Mouse (Mus musculus) lung, postnatal 36 days (tissue): ENCODE data around the gene Klhl3.

Source experiments
- DNase-seq: peaks from one replicate; pipeline ENCODE4 v3.0.0; 2022; ENCODE audit warnings: mixed read lengths

The Klhl3 gene

GRCm38 (mm10) chr13:58124278-58124677 is 10.9 kb upstream of the Klhl3 start:
- no peak for DNase-seq

- DNase-seq: no peak
Measured at GRCm38 (mm10) chr13:58123381-58123780, 10.0 kb upstream of the Klhl3 start.

- no peak for DNase-seq
Measured at GRCm38 (mm10) chr13:58122786-58123297, 9.4 kb upstream of the Klhl3 start.

GRCm38 (mm10) chr13:58117318-58118017 is 4.1 kb upstream of the Klhl3 start:
- peak; percentile 71 for DNase-seq

GRCm38 (mm10) chr13:58116801-58117200 is 3.4 kb upstream of the Klhl3 start:
- no peak for DNase-seq

GRCm38 (mm10) chr13:58115227-58115626 is 1.8 kb upstream of the Klhl3 start:
- DNase-seq: peak; percentile 74

- peak; percentile 6 for DNase-seq
Measured at GRCm38 (mm10) chr13:58112601-58113041, 771 bp downstream of the Klhl3 start.

GRCm38 (mm10) chr13:58112191-58112590 is 1.2 kb downstream of the Klhl3 start:
- DNase-seq: no peak

- DNase-seq: no peak
Measured at GRCm38 (mm10) chr13:58111306-58111705, 2.1 kb downstream of the Klhl3 start.

GRCm38 (mm10) chr13:58090643-58091042 is 22.7 kb downstream of the Klhl3 start:
- no peak for DNase-seq

- no peak for DNase-seq
Measured at GRCm38 (mm10) chr13:58084396-58084795, 29.0 kb downstream of the Klhl3 start.

GRCm38 (mm10) chr13:58083521-58083920 is 29.9 kb downstream of the Klhl3 start:
- DNase-seq: no peak

- peak; percentile 62 for DNase-seq
Measured at GRCm38 (mm10) chr13:58083048-58083447, 30.3 kb downstream of the Klhl3 start.

- DNase-seq: no peak
Measured at GRCm38 (mm10) chr13:58078361-58078760, 35.0 kb downstream of the Klhl3 start.

- DNase-seq: no peak
Measured at GRCm38 (mm10) chr13:58074881-58075280, 38.5 kb downstream of the Klhl3 start.

GRCm38 (mm10) chr13:58074466-58074865 is 38.9 kb downstream of the Klhl3 start:
- DNase-seq: no peak

- DNase-seq: peak; percentile 23
Measured at GRCm38 (mm10) chr13:58073254-58073882, 40.0 kb downstream of the Klhl3 start.

GRCm38 (mm10) chr13:58071209-58071608 is 42.2 kb downstream of the Klhl3 start:
- no peak for DNase-seq

GRCm38 (mm10) chr13:58070504-58070903 is 42.9 kb downstream of the Klhl3 start:
- DNase-seq: peak; percentile 21

GRCm38 (mm10) chr13:58068421-58069209 is 44.8 kb downstream of the Klhl3 start:
- no peak for DNase-seq

GRCm38 (mm10) chr13:58067540-58068103 is 45.8 kb downstream of the Klhl3 start:
- DNase-seq: peak; percentile 87

GRCm38 (mm10) chr13:58066496-58067389 is 46.6 kb downstream of the Klhl3 start:
- DNase-seq: peak; percentile 74
